Mouse (Mus musculus) olfactory bulb, adult 2 months (tissue): ENCODE measurements around the gene Olfr782. TPM values are rescaled to one million over a fixed set of nuclear protein-coding genes. Genes with fewer than 3 reads are reported as not detected.
"Not testable (repeated sequence)": the region's sequence is repeated elsewhere in the genome, so short reads cannot be mapped to it uniquely, and the experiment has no call there.

ENCODE experiments used
- H3K27ac ChIP-seq: fragments of 200-500 bp; 2 replicates; pipeline ENCODE4 v1.5.1; 2012; ENCODE audit warnings: low read depth, low read length; ENCODE audit not compliant: insufficient read depth
- H3K4me1 ChIP-seq: fragments of 200-500 bp; 2 replicates; pipeline ENCODE4 v1.6.1; 2012; ENCODE audit warnings: low read length; ENCODE audit not compliant: control insufficient read depth, insufficient read depth
- H3K4me3 ChIP-seq: fragments of 200-500 bp; 2 replicates; pipeline ENCODE4 v1.5.1; 2012; ENCODE audit warnings: mild to moderate bottlenecking, low read depth, low read length, moderate library complexity; ENCODE audit not compliant: insufficient read depth
- CTCF ChIP-seq: fragments of 200-500 bp; IDR thresholded peaks from 2 replicates; pipeline ENCODE4 v1.5.1; 2012; ENCODE audit warnings: low read depth, mild to moderate bottlenecking, low read length, moderate library complexity; ENCODE audit not compliant: insufficient read depth
- POLR2A ChIP-seq: fragments of 200-500 bp; IDR thresholded peaks from 2 replicates; pipeline ENCODE4 v1.6.1; 2012; ENCODE audit warnings: mild to moderate bottlenecking, low read depth, low read length, moderate library complexity; ENCODE audit not compliant: insufficient read depth
- WGBS: fragments of 180-500 bp; shearing (Covaris S2); methylation state at CpG from one replicate; pipeline ENCODE4 v1.1.7; 2018; 5-methylcytosine and 5-hydroxymethylcytosine counted together
- polyA plus RNA-seq: library from polyadenylated mRNA; stranded (reverse); fragments of >200 nt; gene quantifications from 2 replicates; pipeline ENCODE4 v1.2.4, GENCODE M21; 2012; ENCODE audit warnings: low replicate concordance; ENCODE audit not compliant: missing spikeins, insufficient read depth, insufficient read length

Gene Olfr782
- polyA plus RNA-seq: not detected in 2 replicates

GRCm38 (mm10) chr10:129348550-129348949 lies at the start of gene Olfr782:
Olfr782 (plus strand) TSS chr10:129348850.
- WGBS: 94% methylated on average over 3 of the region's 3 CpGs
- no peak for TF ChIP-seq CTCF
- TF ChIP-seq POLR2A: no peak

GRCm38 (mm10) chr10:129312973-129313372 lies 35.7 kb upstream of the Olfr782 start:
- not testable (repeated sequence) for H3K27ac ChIP-seq
- WGBS: 50% methylated on average over 1 of the region's 1 CpGs

More at GRCm38 (mm10) chr10:129348550-129348949, at the start of gene Olfr782:
- Histone ChIP-seq H3K4me1 (no peaks in the 10 kb centered on the region), H3K4me3 (no peak within 1 kb of the TSS), H3K27ac (no peak within 1 kb of the TSS)

GRCm38 (mm10) chr10:129313521-129313920 lies 35.1 kb upstream of the Olfr782 start:
- H3K4me1 ChIP-seq, H3K4me3 ChIP-seq, H3K27ac ChIP-seq: not testable (repeated sequence)
- no CpG with 5 or more reads among the region's 1 CpGs for WGBS

More at GRCm38 (mm10) chr10:129312973-129313372, 35.7 kb upstream of the Olfr782 start:
- H3K4me1 ChIP-seq, H3K4me3 ChIP-seq: not testable (repeated sequence)

- Histone ChIP-seq H3K27ac (no peak within 1 kb of the TSS), H3K4me1 (no peaks in the 10 kb centered on the region), H3K4me3 (no peak within 1 kb of the TSS)
- TF ChIP-seq CTCF (no peak), POLR2A (no peak)
- WGBS: 87% methylated on average over 3 of the region's 3 CpGs
Observed at GRCm38 (mm10) chr10:129317817-129318216, 30.8 kb upstream of the Olfr782 start, which contains the start of gene Olfr780. Olfr780 (plus strand) TSS chr10:129318117.

GRCm38 (mm10) chr10:129328554-129328953 lies 20.1 kb upstream of the Olfr782 start, which contains the start of gene Olfr781:
Olfr781 (plus strand) TSS chr10:129328854.
- TF ChIP-seq CTCF (no peak), POLR2A (no peak)
- Histone ChIP-seq H3K4me3 (no peak within 1 kb of the TSS), H3K4me1 (no peaks in the 10 kb centered on the region), H3K27ac (no peak within 1 kb of the TSS)

GRCm38 (mm10) chr10:129352475-129352874 lies 3.8 kb downstream of the Olfr782 start:
- H3K4me3 ChIP-seq, H3K4me1 ChIP-seq, H3K27ac ChIP-seq: not testable (repeated sequence)
- WGBS: 75% methylated on average over 2 of the region's 2 CpGs

- H3K27ac ChIP-seq, H3K4me3 ChIP-seq, H3K4me1 ChIP-seq: not testable (repeated sequence)
- 84% methylated on average over 4 of the region's 4 CpGs for WGBS
Observed at GRCm38 (mm10) chr10:129356496-129356895, 7.8 kb downstream of the Olfr782 start.

GRCm38 (mm10) chr10:129357307-129357706 lies 8.7 kb downstream of the Olfr782 start:
- TF ChIP-seq CTCF: no peak
- TF ChIP-seq POLR2A: no peak
- no peak overlapping the region for H3K27ac ChIP-seq
- 75% methylated on average over 5 of the region's 5 CpGs for WGBS
- H3K4me1 ChIP-seq: no peaks in the 10 kb centered on the region
- no peak overlapping the region for H3K4me3 ChIP-seq

- 89% methylated on average over 5 of the region's 5 CpGs for WGBS
- H3K4me3 ChIP-seq, H3K4me1 ChIP-seq, H3K27ac ChIP-seq: not testable (repeated sequence)
Observed at GRCm38 (mm10) chr10:129374051-129374450, 25.4 kb downstream of the Olfr782 start.

- TF ChIP-seq POLR2A (no peak), CTCF (no peak)
- Histone ChIP-seq H3K4me3 (no peak within 1 kb of the TSS), H3K4me1 (no peaks in the 10 kb centered on the region), H3K27ac (no peak within 1 kb of the TSS)
Observed at GRCm38 (mm10) chr10:129383783-129384182, 35.1 kb downstream of the Olfr782 start, which contains the start of gene Olfr784. Olfr784 (plus strand) TSS chr10:129384083.

GRCm38 (mm10) chr10:129400892-129401291 lies 52.2 kb downstream of the Olfr782 start:
- Histone ChIP-seq H3K4me1 (no peaks in the 10 kb centered on the region), H3K4me3 (no peak overlapping the region), H3K27ac (no peak overlapping the region)
- WGBS: 47% methylated on average over 5 of the region's 5 CpGs
- TF ChIP-seq POLR2A (no peak), CTCF (no peak)

Other genes with a start within 250 kb of the Olfr782 start
- not detected in 2 replicates for gene Olfr768, start 249.5 kb upstream of the Olfr782 start, polyA plus RNA-seq
- gene Olfr769, start 231.0 kb upstream of the Olfr782 start, polyA plus RNA-seq: not detected in 2 replicates
- gene Olfr770, start 209.9 kb upstream of the Olfr782 start, polyA plus RNA-seq: not detected in 2 replicates
- not detected in 2 replicates for gene Olfr771, start 184.1 kb upstream of the Olfr782 start, polyA plus RNA-seq
- not detected in 2 replicates for gene Olfr772, start 170.9 kb upstream of the Olfr782 start, polyA plus RNA-seq
- gene Olfr773, start 161.4 kb upstream of the Olfr782 start, polyA plus RNA-seq: not detected in 2 replicates
- not detected in 2 replicates for gene Olfr774, start 112.6 kb upstream of the Olfr782 start, polyA plus RNA-seq
- gene Olfr775, start 100.4 kb upstream of the Olfr782 start, polyA plus RNA-seq: not detected in 2 replicates
- not detected in 2 replicates for gene Olfr776, start 89.7 kb upstream of the Olfr782 start, polyA plus RNA-seq
- not detected in 2 replicates for gene Olfr777, start 77.4 kb upstream of the Olfr782 start, polyA plus RNA-seq
- gene Olfr780, start 30.7 kb upstream of the Olfr782 start, polyA plus RNA-seq: not detected in 2 replicates
- gene Olfr781, start 20.0 kb upstream of the Olfr782 start, polyA plus RNA-seq: not detected in 2 replicates
- gene Olfr784, start 35.2 kb downstream of the Olfr782 start, polyA plus RNA-seq: not detected in 2 replicates
- gene Olfr785, start 56.6 kb downstream of the Olfr782 start, polyA plus RNA-seq: not detected in 2 replicates
- not detected in 2 replicates for gene Olfr786, start 78.5 kb downstream of the Olfr782 start, polyA plus RNA-seq
- gene Olfr787, start 113.0 kb downstream of the Olfr782 start, polyA plus RNA-seq: not detected in 2 replicates
- gene Olfr788, start 122.1 kb downstream of the Olfr782 start, polyA plus RNA-seq: not detected in 2 replicates
- not detected in 2 replicates for gene Olfr789, start 135.9 kb downstream of the Olfr782 start, polyA plus RNA-seq
- gene Olfr790, start 149.6 kb downstream of the Olfr782 start, polyA plus RNA-seq: not detected in 2 replicates
- gene Olfr791, start 172.9 kb downstream of the Olfr782 start, polyA plus RNA-seq: not detected in 2 replicates
- not detected in 2 replicates for gene Olfr792, start 190.3 kb downstream of the Olfr782 start, polyA plus RNA-seq
- not detected in 2 replicates for gene Olfr794, start 218.8 kb downstream of the Olfr782 start, polyA plus RNA-seq